Mouse (Mus musculus) CH12.LX (cell line): ENCODE data around the gene Mef2d. TPM values are rescaled to one million over a fixed set of nuclear protein-coding genes. Genes with fewer than 3 reads are reported as not detected.

Source experiments
- DNase-seq: peaks from one replicate; pipeline ENCODE4 v3.0.0-alpha.2; 2013; ENCODE audit errors: extremely low read depth
- H3K27ac ChIP-seq: 2 replicates; pipeline ENCODE4 v1.5.1; 2012; ENCODE audit warnings: low read depth, mild to moderate bottlenecking, control low read depth, moderate library complexity; ENCODE audit not compliant: insufficient read depth
- H3K27me3 ChIP-seq: replicated peaks from 2 replicates; pipeline ENCODE3; 2012; ENCODE audit warnings: inconsistent platforms
- H3K36me3 ChIP-seq, 2 experiments: replicated peaks in 1 of 2; 2 replicates each; pipeline versions ENCODE3 to v1.6.1; 2012; ENCODE audit warnings: inconsistent platforms in 1 of 2, low read length in 1 of 2, mild to moderate bottlenecking in 1 of 2, mixed read lengths in 1 of 2, moderate library complexity in 1 of 2; ENCODE audit not compliant: control insufficient read depth in 1 of 2, insufficient read depth in 1 of 2
- H3K4me1 ChIP-seq, 2 experiments: 2 replicates each; pipeline ENCODE4 v1.6.1; 2012; ENCODE audit warnings: inconsistent platforms in 1 of 2, moderate library complexity in 1 of 2; ENCODE audit not compliant: insufficient read depth in 2 of 2, control insufficient read depth in 1 of 2
- H3K4me2 ChIP-seq: 2 replicates; pipeline ENCODE4 v1.6.1; 2012; ENCODE audit warnings: low read depth, mild to moderate bottlenecking, control low read depth; ENCODE audit not compliant: poor library complexity, insufficient read depth, severe bottlenecking
- H3K4me3 ChIP-seq, 3 experiments: fragments of 150-350 bp in 1 of 3; sonication (generic) in 1 of 3; replicated peaks in 1 of 3; 2 replicates each; pipeline versions ENCODE3 to v1.5.1; 2011 to 2012; ENCODE audit warnings: low read depth in 2 of 3, low read length in 2 of 3, mild to moderate bottlenecking in 2 of 3, moderate library complexity in 2 of 3, control low read depth in 1 of 3, improper control_type of control experiment in 1 of 3, inconsistent platforms in 1 of 3, mixed read lengths in 1 of 3; ENCODE audit not compliant: poor library complexity in 1 of 3
- H3K79me2 ChIP-seq: replicated peaks from 2 replicates; pipeline ENCODE4 v1.6.1; 2012; ENCODE audit warnings: mild to moderate bottlenecking, moderate library complexity; ENCODE audit not compliant: control insufficient read depth, poor library complexity, insufficient read depth, severe bottlenecking; ENCODE audit errors: extremely low read depth
- H3K9ac ChIP-seq: 2 replicates; pipeline ENCODE4 v1.6.1; 2012; ENCODE audit warnings: low read depth, mild to moderate bottlenecking, control low read depth, moderate library complexity; ENCODE audit not compliant: insufficient read depth
- H3K9me3 ChIP-seq: replicated peaks from 2 replicates; pipeline ENCODE3; 2012; ENCODE audit warnings: low read length, inconsistent platforms, mixed read lengths
- CHD2 ChIP-seq: IDR thresholded peaks from 2 replicates; pipeline ENCODE4 v1.6.1; 2011; ENCODE audit warnings: low read length, improper control_type of control experiment
- E2F4 ChIP-seq: IDR thresholded peaks from 2 replicates; pipeline ENCODE4 v1.6.1; 2011; ENCODE audit warnings: low read depth, low read length, improper control_type of control experiment; ENCODE audit not compliant: insufficient replicate concordance
- JUN ChIP-seq: IDR thresholded peaks from 2 replicates; pipeline ENCODE4 v1.6.1; 2011; ENCODE audit warnings: low read depth, mild to moderate bottlenecking, low read length, improper control_type of control experiment, moderate library complexity; ENCODE audit not compliant: insufficient read depth
- JUND ChIP-seq: conservative IDR thresholded peaks from 2 replicates; pipeline ENCODE4 v1.6.1; 2011; ENCODE audit warnings: low read depth, low read length, improper control_type of control experiment
- PAX5 ChIP-seq: IDR thresholded peaks from 2 replicates; pipeline ENCODE4 v1.6.1; 2012; ENCODE audit warnings: low read length, inconsistent platforms, mixed read lengths
- POLR2AphosphoS2 ChIP-seq: IDR thresholded peaks from 2 replicates; pipeline ENCODE4 v1.6.1; 2011; ENCODE audit warnings: low read depth, low read length, improper control_type of control experiment
- RCOR1 ChIP-seq: conservative IDR thresholded peaks from 2 replicates; pipeline ENCODE4 v1.6.1; 2012; ENCODE audit warnings: low read depth, mild to moderate bottlenecking, inconsistent platforms, low read length, improper control_type of control experiment
- SIN3A ChIP-seq: IDR thresholded peaks from 2 replicates; pipeline ENCODE4 v1.6.1; 2012; ENCODE audit warnings: low read length, improper control_type of control experiment, inconsistent platforms
- SMC3 ChIP-seq: IDR thresholded peaks from 2 replicates; pipeline ENCODE4 v1.6.1; 2011; ENCODE audit warnings: low read depth, low read length, improper control_type of control experiment
- TCF12 ChIP-seq: IDR thresholded peaks from 2 replicates; pipeline ENCODE4 v1.6.1; 2014; ENCODE audit warnings: low read depth, mild to moderate bottlenecking, inconsistent platforms, low read length, improper control_type of control experiment
- USF1 ChIP-seq: IDR thresholded peaks from 2 replicates; pipeline ENCODE4 v1.6.1; 2014; ENCODE audit warnings: low read depth, mild to moderate bottlenecking, inconsistent platforms, low read length, improper control_type of control experiment
- USF2 ChIP-seq: conservative IDR thresholded peaks from 2 replicates; pipeline ENCODE4 v1.6.1; 2011; ENCODE audit warnings: low read depth, low read length, improper control_type of control experiment
- ZMIZ1 ChIP-seq: IDR thresholded peaks from 2 replicates; pipeline ENCODE4 v1.6.1; 2012; ENCODE audit warnings: low read depth, mild to moderate bottlenecking, inconsistent platforms, low read length, improper control_type of control experiment
- dilution Hi-C: fragments of 300-500 bp; cut with MboI; formaldehyde crosslinking; loops from 2 replicates; pipeline ENCODE4 v1.14.3; 2020; ENCODE audit warnings: low sequenced_read_pairs; ENCODE audit not compliant: extremely low pct_unique_long_range_greater_than_20kb, extremely low pct_ligation_motif_present
- in situ Hi-C: fragments of 300-500 bp; cut with MboI; formaldehyde crosslinking; loops from 3 replicates; pipeline ENCODE4 v1.14.3; 2019; ENCODE audit warnings: low sequenced_read_pairs, low pct_ligation_motif_present, low pct_unique_long_range_greater_than_20kb, mixed read lengths
- polyA plus RNA-seq: library from polyadenylated mRNA; unstranded; fragments of >175 nt; gene quantifications from 2 replicates; pipeline ENCODE4 v1.2.1, GENCODE M21; 2012; ENCODE audit warnings: low read depth; ENCODE audit not compliant: insufficient read length
- total RNA-seq, 2 experiments: library from RNA; depleted of rRNA; stranded (reverse); fragments of 300-350 nt in 1 of 2; fragments of >200 nt in 1 of 2; gene quantifications; 2 replicates each; pipeline ENCODE4 v1.2.3; 2012 to 2014

The Mef2d gene
- total and polyA plus RNA-seq, 3 experiments: 4.8 to 75.8 (median 10.9) TPM

- in situ Hi-C loops: no loop called here
- no peak for DNase-seq
- Histone ChIP-seq H3K79me2 (no peaks in the 10 kb centered on the region), H3K27me3 (no peaks in the 10 kb centered on the region), H3K4me2 (no peak overlapping the region), H3K4me1 (no peaks in the 10 kb centered on the region), H3K9ac (no peak overlapping the region), H3K9me3 (peaks cover 2% of the 10 kb centered on the region), H3K4me3 (no peak overlapping the region), H3K27ac (no peak overlapping the region), H3K36me3 (peaks cover 56 to 95% of the 10 kb centered on the region in 2 experiments)
- TF ChIP-seq RCOR1 (no peak), E2F4 (no peak), ZMIZ1 (no peak), SMC3 (no peak), POLR2AphosphoS2 (no peak), TCF12 (no peak)
- dilution Hi-C loops: no loop called here
These were observed 27.8 kb upstream of the Mef2d start for GRCm38 (mm10) chr3:88114396-88114795.

GRCm38 (mm10) chr3:88120117-88120651 lies 22.0 kb upstream of the Mef2d start:
- Histone ChIP-seq H3K9me3 (peaks cover 2% of the 10 kb centered on the region), H3K27me3 (no peaks in the 10 kb centered on the region), H3K4me3 (no peak overlapping the region), H3K4me2 (no peak overlapping the region), H3K27ac (no peak overlapping the region), H3K4me1 (no peaks in the 10 kb centered on the region), H3K36me3 (peaks cover 25 to 64% of the 10 kb centered on the region in 2 experiments)
- no peak for DNase-seq
- TF ChIP-seq USF2: no peak
- TF ChIP-seq SIN3A: no peak
- TF ChIP-seq PAX5: no peak
- TF ChIP-seq SMC3: no peak
- no peak for TF ChIP-seq JUN
- no peak for TF ChIP-seq USF1
- TF ChIP-seq JUND: no peak
- TF ChIP-seq CHD2: no peak
- TF ChIP-seq, all 38 proteins: peak for 0
- H3K79me2 ChIP-seq: no peaks in the 10 kb centered on the region
- in situ Hi-C loops: no loop called here
- dilution Hi-C loops: no loop called here
- H3K9ac ChIP-seq: no peak overlapping the region
